Comparison of ENCODE assay signal across 10 mouse cellular contexts in genomic region chr7:110774674-110775073, GRCm38 (mm10). TPM values are rescaled to one million over a fixed set of nuclear protein-coding genes. Genes with fewer than 3 reads are reported as not detected.
DNase-seq lines count a peak whose midpoint lies in the region; ATAC-seq and TF ChIP-seq lines count a peak whose summit lies in the region.
"Had no signal": no experiment of that assay in that cellular context is flagged by ENCODE, and none has a peak within 500 bp of the region (broad histone marks: within the 10 kb centered on the region; RNA-seq: fewer than 3 reads in every experiment).

No protein-coding gene starts in this region.

- H3K4me2 ChIP-seq in heart, postnatal 0 days (ENCODE audit: low read depth, low read length): peak overlapping the region; percentile 43; the same call in 1 of the 2 replicates
- H3K4me2 ChIP-seq: midbrain, embryonic 13.5 days had no signal

- no peak overlapping the region for H3K27ac ChIP-seq in heart, postnatal 0 days (ENCODE audit: low read depth)
- peak overlapping the region; percentile 91 for H3K27ac ChIP-seq in MEL (ENCODE audit: control insufficient read depth, low read depth, low read length)
- H3K27ac ChIP-seq in cortical plate, adult 2 months (ENCODE audit: insufficient read depth, low read length): no peak overlapping the region
- H3K27ac ChIP-seq in gastrocnemius, adult 2 months: no peak overlapping the region
- H3K27ac ChIP-seq in left cerebral cortex, adult 2 months: no peak overlapping the region; the same call in 1 of the 2 replicates
- H3K27ac ChIP-seq: midbrain, embryonic 13.5 days had no signal

- intact Hi-C loops in heart, postnatal 25 days (cut with DNase I): no loop called here
- intact Hi-C loops in gastrocnemius, adult 2 months (cut with DNase I): no loop called here
- intact Hi-C loops in left cerebral cortex, adult 2 months (cut with DNase I): no loop called here

- TF ChIP-seq CTCF in heart, postnatal 0 days (IDR thresholded peaks at IDR 0.05; ENCODE audit: low read depth): no peak
- no peak for TF ChIP-seq CTCF in MEL (IDR thresholded peaks at IDR 0.05 in 2 of 3, conservative IDR thresholded peaks at IDR 0.05 in 1 of 3; ENCODE audit: control insufficient read depth in 1 of 3, insufficient read depth in 1 of 3, low read depth in 2 of 3, low read length in 3 of 3, poor library complexity in 1 of 3, severe bottlenecking in 1 of 3)
- TF ChIP-seq CTCF in cortical plate, adult 2 months (IDR thresholded peaks at IDR 0.05; ENCODE audit: extremely low read depth, insufficient read depth, low read length): no peak
- no peak for TF ChIP-seq CTCF in gastrocnemius, adult 2 months (IDR thresholded peaks at IDR 0.05)
- TF ChIP-seq CTCF in left cerebral cortex, adult 2 months (IDR thresholded peaks at IDR 0.05): no peak

- H3K36me3 ChIP-seq in heart, postnatal 0 days (replicated peaks; ENCODE audit: control insufficient read depth, insufficient read depth, low read length): peaks cover 5% of the 10 kb centered on the region; the same call in 1 of the 2 replicates
- peaks cover 0 to 62% of the 10 kb centered on the region in 2 experiments; a peak in 2 of 4 replicates for H3K36me3 ChIP-seq in MEL (ENCODE audit: control insufficient read depth in 1 of 2, insufficient read depth in 2 of 2, low read length in 2 of 2)
- H3K36me3 ChIP-seq: midbrain, embryonic 13.5 days had no signal

- peaks cover 30% of the 10 kb centered on the region for H3K4me1 ChIP-seq in heart, postnatal 0 days (ENCODE audit: control insufficient read depth, insufficient read depth)
- peaks cover 20 to 54% of the 10 kb centered on the region in 2 experiments for H3K4me1 ChIP-seq in MEL (ENCODE audit: control insufficient read depth in 1 of 2, insufficient read depth in 2 of 2, low read length in 2 of 2)
- H3K4me1 ChIP-seq in cortical plate, adult 2 months (ENCODE audit: control insufficient read depth, insufficient read depth, low read length): peaks cover 13% of the 10 kb centered on the region

- H3K79me2 ChIP-seq in MEL (ENCODE audit: control insufficient read depth, insufficient read depth, low read length, poor library complexity): peaks cover 6% of the 10 kb centered on the region

- no peak overlapping the region for H3K4me3 ChIP-seq in heart, postnatal 0 days (ENCODE audit: low read depth, low read length)
- peak overlapping the region; percentile 55 to 83 for H3K4me3 ChIP-seq in MEL (ENCODE audit: control insufficient read depth in 1 of 2, insufficient read depth in 1 of 2, low read depth in 2 of 2, low read length in 2 of 2)
- peak overlapping the region; percentile 9; the same call in 1 of the 2 replicates for H3K4me3 ChIP-seq in cortical plate, adult 2 months (ENCODE audit: insufficient read depth, low read length)
- H3K4me3 ChIP-seq in gastrocnemius, adult 2 months: no peak overlapping the region
- H3K4me3 ChIP-seq in left cerebral cortex, adult 2 months: no peak overlapping the region
- H3K4me3 ChIP-seq: midbrain, embryonic 13.5 days had no signal

- TF ChIP-seq RAD21 in MEL (IDR thresholded peaks at IDR 0.05; ENCODE audit: low read depth, low read length): no peak

- no peak overlapping the region for H3K9ac ChIP-seq in heart, postnatal 0 days (replicated peaks; ENCODE audit: low read depth, low read length)
- H3K9ac ChIP-seq in MEL (ENCODE audit: control insufficient read depth, low read depth, low read length, poor library complexity, severe bottlenecking): peak overlapping the region; percentile 71
- H3K9ac ChIP-seq: midbrain, embryonic 13.5 days had no signal

- H3K27me3 ChIP-seq in heart, postnatal 0 days (ENCODE audit: control insufficient read depth, insufficient read depth, low read length): no peaks in the 10 kb centered on the region
- no peaks in the 10 kb centered on the region for H3K27me3 ChIP-seq in MEL (ENCODE audit: control insufficient read depth in 1 of 2, insufficient read depth in 2 of 2, low read length in 2 of 2)

- no peak for DNase-seq in heart, postnatal 0 days (ENCODE audit: low spot score)
- DNase-seq in heart, postnatal 25 days (ENCODE audit: low spot score): no peak
- peak; percentile 94 for DNase-seq in MEL (ENCODE audit: low read depth, low spot score)
- DNase-seq in gastrocnemius, adult 2 months: no peak
- DNase-seq in frontal cortex, postnatal 14 days (ENCODE audit: low spot score in 2 of 2): no peak
- no peak for DNase-seq in left cerebral cortex, adult 2 months (ENCODE audit: extremely low spot score in 1 of 2, low spot score in 2 of 2)
- DNase-seq: kidney, adult 18-20 months had no signal

- no peaks in the 10 kb centered on the region for H3K9me3 ChIP-seq in heart, postnatal 0 days (replicated peaks; ENCODE audit: control insufficient read depth, low read length)
- H3K9me3 ChIP-seq in MEL (replicated peaks; ENCODE audit: insufficient read depth, low read length): no peaks in the 10 kb centered on the region
- H3K9me3 ChIP-seq: midbrain, embryonic 13.5 days had no signal

- peak; percentile 27 to 76; a peak in 2 of 4 replicates for TF ChIP-seq POLR2A in MEL (IDR thresholded peaks at IDR 0.05; ENCODE audit: control insufficient read depth in 1 of 2, insufficient read depth in 1 of 2, low read depth in 1 of 2, low read length in 2 of 2, poor library complexity in 1 of 2)
- TF ChIP-seq POLR2A in cortical plate, adult 2 months (IDR thresholded peaks at IDR 0.05; ENCODE audit: extremely low read depth, insufficient read depth, low read length): no peak

- ATAC-seq in heart, postnatal 0 days (ENCODE audit: insufficient read depth, low read depth): no peak
- 0 out of 2 replicates have a peak, but pooled peaks have one; percentile 8 for ATAC-seq in megakaryocyte, adult 5-6 weeks (ENCODE audit: poor library complexity, severe bottlenecking)
- ATAC-seq: midbrain, embryonic 13.5 days had no signal

- 73% methylated on average over 8 of the region's 8 CpGs for WGBS in heart, postnatal 0 days

- TF ChIP-seq EP300 in heart, postnatal 0 days (IDR thresholded peaks at IDR 0.05; ENCODE audit: low read depth): no peak
- TF ChIP-seq EP300 in MEL (IDR thresholded peaks at IDR 0.05; ENCODE audit: low read depth in 1 of 2, low read length in 2 of 2): peak; percentile 63 to 82

TF ChIP-seq in MEL, 35 proteins besides CTCF, POLR2A, EP300 and RAD21 (continues in another document):
- TF ChIP-seq UBTF (IDR thresholded peaks at IDR 0.05; ENCODE audit: borderline replicate concordance, insufficient read depth, low read depth, low read length) (0 out of 2 replicates have a peak, but pooled peaks have one; percentile 45), MAX (IDR thresholded peaks at IDR 0.05; ENCODE audit: low read length) (no peak), ELF1 (IDR thresholded peaks at IDR 0.05; ENCODE audit: low read depth, low read length) (no peak; the same call in 1 of the 2 replicates), CHD1 (IDR thresholded peaks at IDR 0.05; ENCODE audit: low read depth, low read length) (no peak), NELFE (IDR thresholded peaks at IDR 0.05; ENCODE audit: low read depth, low read length) (no peak; the same call in 1 of the 2 replicates), ZMIZ1 (IDR thresholded peaks at IDR 0.05; ENCODE audit: low read depth, low read length) (0 out of 2 replicates have a peak, but pooled peaks have one; percentile 25), E2F4 (IDR thresholded peaks at IDR 0.05; ENCODE audit: borderline replicate concordance, low read depth, low read length) (no peak), CHD2 (IDR thresholded peaks at IDR 0.05; ENCODE audit: low read length) (no peak), MYB (IDR thresholded peaks at IDR 0.05; ENCODE audit: low read depth, low read length) (no peak), MXI1 (IDR thresholded peaks at IDR 0.05; ENCODE audit: low read depth, low read length) (no peak), ZNF384 (IDR thresholded peaks at IDR 0.05; ENCODE audit: low read depth, low read length) (no peak), GATA1 (IDR thresholded peaks at IDR 0.05; ENCODE audit: low read depth, low read length) (peak; percentile 95), USF1 (IDR thresholded peaks at IDR 0.05; ENCODE audit: low read depth, low read length) (no peak), TCF12 (IDR thresholded peaks at IDR 0.05; ENCODE audit: low read depth, low read length) (peak; percentile 71), RCOR1 (IDR thresholded peaks at IDR 0.05; ENCODE audit: low read depth, low read length) (no peak; the same call in 1 of the 2 replicates), JUND (IDR thresholded peaks at IDR 0.05; ENCODE audit: low read depth, low read length) (no peak), POLR2AphosphoS2 (IDR thresholded peaks at IDR 0.05; ENCODE audit: low read length) (no peak), SMC3 (IDR thresholded peaks at IDR 0.05; ENCODE audit: low read depth, low read length) (no peak), SIN3A (IDR thresholded peaks at IDR 0.05; ENCODE audit: low read length) (peak; percentile 56), NRF1 (IDR thresholded peaks at IDR 0.05; ENCODE audit: insufficient read depth, low read depth, low read length, poor library complexity, severe bottlenecking) (no peak), MAFK (IDR thresholded peaks at IDR 0.05; ENCODE audit: borderline replicate concordance, low read depth, low read length) (no peak), TAL1 (IDR thresholded peaks at IDR 0.05; ENCODE audit: low read length) (peak; percentile 61), MEF2A (IDR thresholded peaks at IDR 0.05; ENCODE audit: extremely low read depth, insufficient replicate concordance, low read depth, low read length, poor library complexity, severe bottlenecking) (no peak), KAT2A (conservative IDR thresholded peaks at IDR 0.05; ENCODE audit: low read depth, low read length) (no peak), USF2 (IDR thresholded peaks at IDR 0.05; ENCODE audit: borderline replicate concordance in 1 of 2, insufficient read depth in 1 of 2, low read depth in 1 of 2, low read length in 2 of 2) (no peak), MAZ (IDR thresholded peaks at IDR 0.05; ENCODE audit: low read depth, low read length) (no peak), ZC3H11A (IDR thresholded peaks at IDR 0.05; ENCODE audit: low read depth, low read length) (no peak)

RNA-seq across cellular contexts. Expression of gene Ampd3, which starts 6.7 kb away (rescaled TPM):
- total RNA-seq in heart, postnatal 0 days (2014; rRNA removed; ENCODE audit: low replicate concordance): 12.2 and 19.7 TPM in 2 replicates
- polyA plus RNA-seq in heart, postnatal 0 days (2015; fragmentation: Nextera tagmentation; extraction: Ambion mirVana): 12.8 and 15.6 TPM in 2 replicates
- 10 to 100 TPM; 46.0 to 46.2 TPM for total RNA-seq in heart, postnatal 25 days (2021)
- 11.7 and 14.8 TPM in 2 replicates for total RNA-seq in MEL (2012; rRNA removed)
- 10 to 100 TPM in 1 of 2 experiments, not detected in 1; 22.3 TPM for polyA plus RNA-seq in MEL (2012; ENCODE audit: insufficient read depth in 1 of 2, insufficient read length in 2 of 2, low read depth in 1 of 2, low replicate concordance in 2 of 2, missing spikeins in 1 of 2)
- polyA plus RNA-seq in cortical plate, adult 2 months (2012; rRNA removed): 21.8 and 22.0 TPM in 2 replicates
- 68.0 and 76.8 TPM in 2 replicates for total RNA-seq in megakaryocyte, adult 5-6 weeks (2015)
- 32.6 and 46.5 TPM in 2 replicates for total RNA-seq in megakaryocyte, adult 5-6 weeks (2017)
- 10 to 100 TPM in 1 of 2 experiments, 1 to 10 TPM in 1; 7.6 to 16.6 TPM for total RNA-seq in gastrocnemius, adult 2 months (2021)
- total RNA-seq in left cerebral cortex, adult 2 months (2021): 10 to 100 TPM; 24.4 to 25.3 TPM

Comparison
In these comparisons a context has a peak if more than half of its experiments do, and no peak if none do; other contexts are left out.
1. H3K4me3 ChIP-seq: peak in MEL (2 of 2) and cortical plate, adult 2 months (single experiment); none in heart, postnatal 0 days (single experiment), gastrocnemius, adult 2 months (single experiment) and left cerebral cortex, adult 2 months (single experiment).